Mouse (Mus musculus): ENCODE data around the gene Awat1.

Gene Awat1

GRCm38 (mm10) chrX:100571951-100572350, at the start of gene Awat1:
Awat1 (plus strand) TSS chrX:100572251.
- no peak for DNase-seq (ENCODE audit: low read depth, low spot score)

- DNase-seq (ENCODE audit: low read depth, low spot score) = no peak
Observed at GRCm38 (mm10) chrX:100524471-100524870, 47.6 kb upstream of the Awat1 start, which contains the start of gene Dgat2l6. Dgat2l6 (plus strand) TSS chrX:100524838.

GRCm38 (mm10) chrX:100556026-100556425, 16.0 kb upstream of the Awat1 start:
- no peak for DNase-seq (ENCODE audit: low read depth, low spot score)

- DNase-seq (ENCODE audit: low read depth, low spot score) = no peak
Observed at GRCm38 (mm10) chrX:100565696-100566095, 6.4 kb upstream of the Awat1 start.

- DNase-seq (ENCODE audit: low read depth, low spot score) = no peak
Observed at GRCm38 (mm10) chrX:100594791-100595190, 22.7 kb downstream of the Awat1 start, which contains the start of gene P2ry4. P2ry4 (minus strand) TSS chrX:100594869.

- peak; percentile 32 for DNase-seq (ENCODE audit: low read depth, low spot score)
Observed at GRCm38 (mm10) chrX:100597439-100597838, 25.4 kb downstream of the Awat1 start.

GRCm38 (mm10) chrX:100599755-100600154, 27.7 kb downstream of the Awat1 start:
- no peak for DNase-seq (ENCODE audit: low read depth, low spot score)

GRCm38 (mm10) chrX:100605314-100605713, 33.3 kb downstream of the Awat1 start, which contains the start of gene Arr3:
Arr3 (plus strand) TSS chrX:100605497.
- DNase-seq (ENCODE audit: low read depth, low spot score) = no peak

- DNase-seq (ENCODE audit: low read depth, low spot score) = no peak
Observed at GRCm38 (mm10) chrX:100618488-100618887, 46.4 kb downstream of the Awat1 start.

GRCm38 (mm10) chrX:100621366-100621765, 49.3 kb downstream of the Awat1 start:
- peak; percentile 3 for DNase-seq (ENCODE audit: low read depth, low spot score)

GRCm38 (mm10) chrX:100624242-100624641, 52.2 kb downstream of the Awat1 start:
- no peak for DNase-seq (ENCODE audit: low read depth, low spot score)

- DNase-seq (ENCODE audit: low read depth, low spot score) = peak; percentile 17
Observed at GRCm38 (mm10) chrX:100625146-100625545, 53.1 kb downstream of the Awat1 start.

GRCm38 (mm10) chrX:100625546-100625801, 53.4 kb downstream of the Awat1 start, which contains the start of gene Kif4:
Kif4 (plus strand) TSS chrX:100625737.
- DNase-seq (ENCODE audit: low read depth, low spot score) = no peak

GRCm38 (mm10) chrX:100625802-100626793, 54.0 kb downstream of the Awat1 start, which contains the start of gene Pdzd11:
Pdzd11 (minus strand) TSS chrX:100626568.
- peak; percentile 94 for DNase-seq (ENCODE audit: low read depth, low spot score)
